Mouse (Mus musculus): ENCODE measurements around the gene Gpsm1.

GRCm38 (mm10) chr2:26304711-26305110 is 10.6 kb upstream of the Gpsm1 start:
- TF ChIP-seq ZC3H11A (IDR thresholded peaks at IDR 0.05; ENCODE audit: borderline replicate concordance, low read depth, low read length) = no peak
- no peak for TF ChIP-seq HCFC1 (IDR thresholded peaks at IDR 0.05; ENCODE audit: borderline replicate concordance, insufficient read depth, low read length)
